ENCODE assay signal across 11 mouse cellular contexts in genomic region chr7:109669426-109670170, GRCm38 (mm10). TPM values are rescaled to one million over a fixed set of nuclear protein-coding genes. Genes with fewer than 3 reads are reported as not detected.
A peak's percentile ranks its signal among the peaks of the same experiment; 100 is the strongest.
DNase-seq lines count a peak whose midpoint lies in the region; ATAC-seq and TF ChIP-seq lines count a peak whose summit lies in the region.
"Had no signal": no experiment of that assay in that cellular context is flagged by ENCODE, and none has a peak within 500 bp of the region (broad histone marks: within the 10 kb centered on the region; RNA-seq: fewer than 3 reads in every experiment).

No protein-coding gene starts in this region.

- no peak for TF ChIP-seq CTCF in intestine, postnatal 0 days (IDR thresholded peaks at IDR 0.05; ENCODE audit: low read depth)
- TF ChIP-seq CTCF in stomach, postnatal 0 days (IDR thresholded peaks at IDR 0.05; ENCODE audit: low read depth), result no peak

- H3K9ac ChIP-seq in hindbrain, embryonic 12.5 days, result no peak overlapping the region
- H3K9ac ChIP-seq in hindbrain, embryonic 11.5 days (ENCODE audit: low read depth, low read length), result no peak overlapping the region
- no peak overlapping the region for H3K9ac ChIP-seq in neural tube, embryonic 12.5 days
- H3K9ac ChIP-seq in intestine, postnatal 0 days (ENCODE audit: low read depth, low read length), result no peak overlapping the region
- H3K9ac ChIP-seq in stomach, postnatal 0 days (ENCODE audit: low read length), result 0 out of 2 replicates have a peak overlapping the region, but pooled peaks have one; percentile 18

- no peaks in the 10 kb centered on the region for H3K9me3 ChIP-seq in hindbrain, embryonic 12.5 days (replicated peaks)
- H3K9me3 ChIP-seq in hindbrain, embryonic 11.5 days (ENCODE audit: control insufficient read depth, low read length), result no peaks in the 10 kb centered on the region
- no peaks in the 10 kb centered on the region for H3K9me3 ChIP-seq in neural tube, embryonic 12.5 days
- H3K9me3 ChIP-seq in intestine, postnatal 0 days (ENCODE audit: control insufficient read depth), result no peaks in the 10 kb centered on the region
- no peaks in the 10 kb centered on the region for H3K9me3 ChIP-seq in stomach, postnatal 0 days (ENCODE audit: control insufficient read depth, low read length)

- H3K36me3 ChIP-seq in hindbrain, embryonic 12.5 days, result no peaks in the 10 kb centered on the region
- H3K36me3 ChIP-seq in hindbrain, embryonic 11.5 days (ENCODE audit: control insufficient read depth, insufficient read depth, low read length), result no peaks in the 10 kb centered on the region
- no peaks in the 10 kb centered on the region for H3K36me3 ChIP-seq in neural tube, embryonic 12.5 days
- H3K36me3 ChIP-seq in intestine, postnatal 0 days (ENCODE audit: control insufficient read depth, insufficient read depth), result no peaks in the 10 kb centered on the region
- H3K36me3 ChIP-seq in stomach, postnatal 0 days (ENCODE audit: control insufficient read depth, insufficient read depth, low read length), result no peaks in the 10 kb centered on the region

- peaks cover 9% of the 10 kb centered on the region; the same call in 1 of the 2 replicates for H3K4me1 ChIP-seq in hindbrain, embryonic 12.5 days
- no peaks in the 10 kb centered on the region for H3K4me1 ChIP-seq in hindbrain, embryonic 11.5 days (replicated peaks; ENCODE audit: control insufficient read depth, insufficient read depth, low read length)
- no peaks in the 10 kb centered on the region; the same call in 1 of the 2 replicates for H3K4me1 ChIP-seq in neural tube, embryonic 12.5 days
- H3K4me1 ChIP-seq in intestine, postnatal 0 days (replicated peaks; ENCODE audit: control insufficient read depth, insufficient read depth, low read length), result no peaks in the 10 kb centered on the region
- H3K4me1 ChIP-seq in stomach, postnatal 0 days (replicated peaks; ENCODE audit: control insufficient read depth, insufficient read depth), result peaks cover 2% of the 10 kb centered on the region; the same call in 1 of the 2 replicates

- H3K4me3 ChIP-seq in hindbrain, embryonic 12.5 days, result no peak overlapping the region
- H3K4me3 ChIP-seq in hindbrain, embryonic 11.5 days (ENCODE audit: low read depth, low read length), result no peak overlapping the region
- no peak overlapping the region for H3K4me3 ChIP-seq in neural tube, embryonic 12.5 days
- peak overlapping the region; percentile 67; the same call in 1 of the 2 replicates for H3K4me3 ChIP-seq in intestine, postnatal 0 days (ENCODE audit: low read depth, low read length)
- peak overlapping the region; percentile 78; the same call in 1 of the 2 replicates for H3K4me3 ChIP-seq in stomach, postnatal 0 days (ENCODE audit: low read depth, low read length)

- no peak for TF ChIP-seq EP300 in stomach, postnatal 0 days (optimal IDR thresholded peaks at IDR 0.05)

- no peaks in the 10 kb centered on the region for H3K27me3 ChIP-seq in hindbrain, embryonic 12.5 days
- no peaks in the 10 kb centered on the region for H3K27me3 ChIP-seq in hindbrain, embryonic 11.5 days (ENCODE audit: control insufficient read depth, insufficient read depth, low read length)
- no peaks in the 10 kb centered on the region for H3K27me3 ChIP-seq in neural tube, embryonic 12.5 days (replicated peaks)
- no peaks in the 10 kb centered on the region for H3K27me3 ChIP-seq in intestine, postnatal 0 days (replicated peaks; ENCODE audit: control insufficient read depth, insufficient read depth, low read length)
- H3K27me3 ChIP-seq in stomach, postnatal 0 days (ENCODE audit: control insufficient read depth, insufficient read depth, low read length), result no peaks in the 10 kb centered on the region

- no peak overlapping the region for H3K27ac ChIP-seq in hindbrain, embryonic 12.5 days
- no peak overlapping the region for H3K27ac ChIP-seq in hindbrain, embryonic 11.5 days (ENCODE audit: low read depth, low read length)
- no peak overlapping the region for H3K27ac ChIP-seq in neural tube, embryonic 12.5 days
- H3K27ac ChIP-seq in intestine, postnatal 0 days (ENCODE audit: low read depth, low read length), result no peak overlapping the region
- no peak overlapping the region for H3K27ac ChIP-seq in stomach, postnatal 0 days (replicated peaks)

- ATAC-seq in hindbrain, embryonic 12.5 days (ENCODE audit: low FRiP score), result no peak
- no peak for ATAC-seq in hindbrain, embryonic 11.5 days (ENCODE audit: low FRiP score)
- ATAC-seq in neural tube, embryonic 12.5 days (ENCODE audit: low FRiP score, low read depth), result no peak
- ATAC-seq in intestine, postnatal 0 days, result no peak
- no peak for ATAC-seq in stomach, postnatal 0 days (ENCODE audit: low FRiP score, low TSS enrichment)

- intact Hi-C loops in left cerebral cortex, postnatal 10 days (cut with DNase I), result no loop called here

- peak overlapping the region; percentile 19; the same call in 1 of the 2 replicates for H3K4me2 ChIP-seq in hindbrain, embryonic 12.5 days (replicated peaks)
- H3K4me2 ChIP-seq in hindbrain, embryonic 11.5 days (replicated peaks; ENCODE audit: low read depth, low read length), result no peak overlapping the region
- peak overlapping the region; percentile 31 for H3K4me2 ChIP-seq in neural tube, embryonic 12.5 days (replicated peaks)
- H3K4me2 ChIP-seq in intestine, postnatal 0 days (replicated peaks; ENCODE audit: low read depth), result peak overlapping the region; percentile 82
- peak overlapping the region; percentile 86 for H3K4me2 ChIP-seq in stomach, postnatal 0 days (replicated peaks; ENCODE audit: low read depth)

- 79% methylated on average over 5 of the region's 5 CpGs for WGBS in hindbrain, embryonic 12.5 days
- WGBS in hindbrain, embryonic 11.5 days, result 83% methylated on average over 5 of the region's 5 CpGs
- 87% methylated on average over 5 of the region's 5 CpGs for WGBS in neural tube, embryonic 12.5 days
- 75% methylated on average over 5 of the region's 5 CpGs for WGBS in intestine, postnatal 0 days
- WGBS in stomach, postnatal 0 days, result 64% methylated on average over 5 of the region's 5 CpGs

- DNase-seq in hindbrain, embryonic 11.5 days (ENCODE audit: low spot score), result no peak
- DNase-seq in neural tube, embryonic 10.5 days (ENCODE audit: extremely low spot score, low spot score), result no peak
- no peak for DNase-seq in stomach, postnatal 0 days (ENCODE audit: low spot score)
- no peak for DNase-seq in cerebellum, postnatal 25 days
- no peak for DNase-seq in left cerebral cortex, postnatal 10 days (ENCODE audit: extremely low spot score in 1 of 2, low spot score in 2 of 2)
- DNase-seq: adrenal gland, postnatal 10 days; lung, postnatal 10 days had no signal

RNA-seq across cellular contexts. Expression of gene St5, which starts 33.8 kb away (rescaled TPM):
- polyA plus RNA-seq in hindbrain, embryonic 12.5 days (2016; fragmentation: Nextera tagmentation; extraction: Ambion mirVana), result 40.3 and 45.3 TPM in 2 replicates
- polyA plus RNA-seq in hindbrain, embryonic 11.5 days (2014; fragmentation: Nextera tagmentation; extraction: Ambion mirVana), result 32.5 and 39.7 TPM in 2 replicates
- 44.1 and 51.0 TPM in 2 replicates for polyA plus RNA-seq in neural tube, embryonic 12.5 days (2016; fragmentation: Nextera tagmentation; extraction: Ambion mirVana)
- 46.7 and 49.7 TPM in 2 replicates for polyA plus RNA-seq in intestine, postnatal 0 days (2015; fragmentation: Nextera tagmentation; extraction: Ambion mirVana)
- polyA plus RNA-seq in stomach, postnatal 0 days (2015; fragmentation: Nextera tagmentation; extraction: Ambion mirVana), result 35.3 and 35.6 TPM in 2 replicates
- total RNA-seq in left cerebral cortex, postnatal 10 days (2021), result 10 to 100 TPM; 14.4 to 15.2 TPM

RNA-seq across cellular contexts. Expression of gene Akip1, which starts 33.9 kb away (rescaled TPM):
- 15.4 and 18.2 TPM in 2 replicates for polyA plus RNA-seq in hindbrain, embryonic 12.5 days (2016; fragmentation: Nextera tagmentation; extraction: Ambion mirVana)
- 19.0 and 22.2 TPM in 2 replicates for polyA plus RNA-seq in hindbrain, embryonic 11.5 days (2014; fragmentation: Nextera tagmentation; extraction: Ambion mirVana)
- 16.1 and 17.6 TPM in 2 replicates for polyA plus RNA-seq in neural tube, embryonic 12.5 days (2016; fragmentation: Nextera tagmentation; extraction: Ambion mirVana)
- polyA plus RNA-seq in intestine, postnatal 0 days (2015; fragmentation: Nextera tagmentation; extraction: Ambion mirVana), result 29.8 and 30.1 TPM in 2 replicates
- 36.8 and 38.6 TPM in 2 replicates for polyA plus RNA-seq in stomach, postnatal 0 days (2015; fragmentation: Nextera tagmentation; extraction: Ambion mirVana)
- total RNA-seq in left cerebral cortex, postnatal 10 days (2021), result 1 to 10 TPM; 7.5 to 7.6 TPM

RNA-seq across cellular contexts. Expression of gene BC051019, which starts 54.1 kb away (rescaled TPM):
- polyA plus RNA-seq in hindbrain, embryonic 12.5 days (2016; fragmentation: Nextera tagmentation; extraction: Ambion mirVana), result 0.74 and 0.78 TPM in 2 replicates
- polyA plus RNA-seq in hindbrain, embryonic 11.5 days (2014; fragmentation: Nextera tagmentation; extraction: Ambion mirVana), result 0.37 and 0.47 TPM in 2 replicates
- polyA plus RNA-seq in neural tube, embryonic 12.5 days (2016; fragmentation: Nextera tagmentation; extraction: Ambion mirVana), result not detected in 2 replicates
- not detected in 2 replicates for polyA plus RNA-seq in intestine, postnatal 0 days (2015; fragmentation: Nextera tagmentation; extraction: Ambion mirVana)
- polyA plus RNA-seq in stomach, postnatal 0 days (2015; fragmentation: Nextera tagmentation; extraction: Ambion mirVana), result 0.17 and 0.25 TPM in 2 replicates
- not detected for total RNA-seq in left cerebral cortex, postnatal 10 days (2021)
- total RNA-seq: adrenal gland, postnatal 10 days; common myeloid progenitor, adult 5-6 weeks had no signal

Comparison
In these comparisons a context has a peak if more than half of its experiments do, and no peak if none do; other contexts are left out.
1. H3K4me3 ChIP-seq: peak in intestine, postnatal 0 days (single experiment) and stomach, postnatal 0 days (single experiment); none in hindbrain, embryonic 12.5 days (single experiment), hindbrain, embryonic 11.5 days (single experiment) and neural tube, embryonic 12.5 days (single experiment).